Mouse (Mus musculus) hindbrain, postnatal 0 days (tissue): Measurements from ENCODE around the gene Foxi3. TPM values are rescaled to one million over a fixed set of nuclear protein-coding genes. Genes with fewer than 3 reads are reported as not detected.

Experiments used
- ATAC-seq: fragments of 200-750 bp; cut with Nextera tagmentation; 2 replicates; pipeline ENCODE4 v1.8.0; 2017; ENCODE audit warnings: mild to moderate bottlenecking, moderate TSS enrichment, moderate library complexity
- DNase-seq: peaks from one replicate; pipeline ENCODE4 v3.0.0-alpha.2; 2015; ENCODE audit warnings: low spot score
- H3K27ac ChIP-seq: fragments of 300-500 bp; sonication (generic); 2 replicates; pipeline ENCODE4 v1.5.1; 2014; ENCODE audit warnings: mild to moderate bottlenecking
- H3K27me3 ChIP-seq: fragments of 300-500 bp; sonication (generic); 2 replicates; pipeline ENCODE4 v1.6.1; 2014; ENCODE audit warnings: low read length, mixed read lengths; ENCODE audit not compliant: insufficient read depth
- H3K36me3 ChIP-seq: fragments of 300-500 bp; sonication (generic); 2 replicates; pipeline ENCODE4 v1.6.1; 2014; ENCODE audit warnings: low read length, mixed read lengths; ENCODE audit not compliant: insufficient read depth
- H3K4me1 ChIP-seq: fragments of 300-500 bp; sonication (generic); 2 replicates; pipeline ENCODE4 v1.6.1; 2014; ENCODE audit warnings: antibody characterized with exemption, low read length, mixed read lengths; ENCODE audit not compliant: insufficient read depth
- H3K4me2 ChIP-seq: fragments of 300-500 bp; sonication (generic); 2 replicates; pipeline ENCODE4 v1.6.1; 2014; ENCODE audit warnings: low read depth, mild to moderate bottlenecking, low read length, moderate library complexity, mixed read lengths
- H3K4me3 ChIP-seq: fragments of 300-500 bp; sonication (generic); 2 replicates; pipeline ENCODE4 v1.5.1; 2014; ENCODE audit warnings: low read length
- H3K9ac ChIP-seq: fragments of 300-500 bp; sonication (generic); replicated peaks from 2 replicates; pipeline ENCODE4 v1.6.1; 2014; ENCODE audit warnings: mild to moderate bottlenecking, low read length, moderate library complexity, mixed read lengths
- H3K9me3 ChIP-seq: fragments of 300-500 bp; sonication (generic); 2 replicates; pipeline ENCODE4 v1.6.1; 2016; ENCODE audit warnings: low read length, mixed read lengths
- CTCF ChIP-seq: IDR thresholded peaks from 2 replicates; pipeline ENCODE4 v1.5.1; 2016; ENCODE audit warnings: antibody characterized with exemption, control low read depth, low read depth
- WGBS: fragments of 180-500 bp; shearing (Covaris S2); extraction: QIAGEN DNeasy Blood & Tissue Kit; methylation state at CpG from one replicate; pipeline ENCODE4 v1.1.7; 2014; 5-methylcytosine and 5-hydroxymethylcytosine counted together
- polyA plus RNA-seq: library from polyadenylated mRNA; unstranded; fragments of >200 nt; fragmentation: Nextera tagmentation; extraction: Ambion mirVana; gene quantifications from 2 replicates; pipeline ENCODE4 v1.2.1, GENCODE M21; 2015
- total RNA-seq: library from RNA; depleted of rRNA; stranded (reverse); fragments of >200 nt; gene quantifications from 2 replicates; pipeline ENCODE4 v1.2.3, GENCODE M21; 2014; rRNA removed

Foxi3 gene
- total RNA-seq (not detected in 2 replicates), polyA plus RNA-seq (not detected in 2 replicates)

DNA sequence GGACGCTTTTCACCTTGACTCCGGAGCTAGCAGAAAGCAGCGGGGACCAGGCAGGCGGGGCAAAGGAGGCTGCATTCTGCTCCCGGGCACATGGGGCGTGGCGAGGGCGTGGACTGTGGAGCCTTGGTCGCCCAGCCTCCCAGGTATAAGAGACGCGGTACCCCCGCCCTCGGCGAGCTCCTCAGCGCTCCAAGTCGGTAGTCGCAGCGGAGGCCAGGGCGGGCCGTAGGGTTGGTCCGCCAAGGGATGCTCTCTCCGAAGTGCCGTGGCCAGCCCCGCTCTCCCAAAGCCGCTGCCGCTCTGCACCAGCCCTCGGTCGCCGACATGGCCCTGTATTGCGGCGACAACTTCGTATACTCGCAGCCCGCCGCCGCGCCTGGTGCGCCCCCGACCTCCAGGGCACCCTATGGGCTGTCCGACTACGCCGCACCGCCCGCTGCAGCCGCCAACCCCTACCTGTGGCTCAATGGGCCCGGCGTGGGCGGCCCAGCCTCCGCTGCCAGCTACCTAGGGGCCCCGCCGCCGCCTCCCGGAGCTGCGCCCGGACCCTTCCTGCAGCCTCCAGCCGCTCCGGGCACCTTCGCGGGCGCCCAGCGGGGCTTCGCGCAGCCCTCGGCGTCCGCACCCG lies at the start of gene Foxi3:
Foxi3 (plus strand) TSS at position 247 of the 628 bp plus-strand sequence.
- Histone ChIP-seq H3K9ac (0 out of 2 replicates have a peak within 1 kb of the TSS, but pooled peaks have one; percentile 9), H3K4me3 (peak within 1 kb of the TSS; percentile 39), H3K4me1 (peaks cover 5% of the 10 kb centered on the region; the same call in 1 of the 2 replicates), H3K27ac (no peak within 1 kb of the TSS), H3K9me3 (no peaks in the 10 kb centered on the region), H3K36me3 (no peaks in the 10 kb centered on the region), H3K27me3 (peaks cover 51% of the 10 kb centered on the region), H3K4me2 (peak within 1 kb of the TSS; percentile 84)
- WGBS = under 1% methylated on average over 52 of the region's 67 CpGs
- ATAC-seq (peak; percentile 54), DNase-seq (no peak)
- no peak for TF ChIP-seq CTCF

GRCm38 (mm10) chr6:70909572-70909971 lies 46.8 kb upstream of the Foxi3 start:
- 83% methylated on average over 7 of the region's 7 CpGs for WGBS
- no peaks in the 10 kb centered on the region for H3K9me3 ChIP-seq
- ATAC-seq (no peak), DNase-seq (no peak)
- peaks cover 10% of the 10 kb centered on the region; the same call in 1 of the 2 replicates for H3K36me3 ChIP-seq
- no peaks in the 10 kb centered on the region for H3K27me3 ChIP-seq
- no peaks in the 10 kb centered on the region for H3K4me1 ChIP-seq
- no peak overlapping the region for H3K4me3 ChIP-seq
- no peak overlapping the region for H3K4me2 ChIP-seq
- no peak overlapping the region for H3K27ac ChIP-seq
- H3K9ac ChIP-seq = no peak overlapping the region
- no peak for TF ChIP-seq CTCF

GRCm38 (mm10) chr6:70910285-70910684 lies 46.0 kb upstream of the Foxi3 start:
- H3K27ac ChIP-seq = no peak overlapping the region
- WGBS = 74% methylated on average over 4 of the region's 4 CpGs
- peaks cover 8% of the 10 kb centered on the region; the same call in 1 of the 2 replicates for H3K36me3 ChIP-seq
- no peak overlapping the region for H3K4me3 ChIP-seq
- no peak overlapping the region for H3K4me2 ChIP-seq
- H3K27me3 ChIP-seq = no peaks in the 10 kb centered on the region
- no peak for TF ChIP-seq CTCF
- H3K4me1 ChIP-seq = no peaks in the 10 kb centered on the region
- no peaks in the 10 kb centered on the region for H3K9me3 ChIP-seq
- no peak for DNase-seq
- no peak overlapping the region for H3K9ac ChIP-seq
- no peak for ATAC-seq

DNA sequence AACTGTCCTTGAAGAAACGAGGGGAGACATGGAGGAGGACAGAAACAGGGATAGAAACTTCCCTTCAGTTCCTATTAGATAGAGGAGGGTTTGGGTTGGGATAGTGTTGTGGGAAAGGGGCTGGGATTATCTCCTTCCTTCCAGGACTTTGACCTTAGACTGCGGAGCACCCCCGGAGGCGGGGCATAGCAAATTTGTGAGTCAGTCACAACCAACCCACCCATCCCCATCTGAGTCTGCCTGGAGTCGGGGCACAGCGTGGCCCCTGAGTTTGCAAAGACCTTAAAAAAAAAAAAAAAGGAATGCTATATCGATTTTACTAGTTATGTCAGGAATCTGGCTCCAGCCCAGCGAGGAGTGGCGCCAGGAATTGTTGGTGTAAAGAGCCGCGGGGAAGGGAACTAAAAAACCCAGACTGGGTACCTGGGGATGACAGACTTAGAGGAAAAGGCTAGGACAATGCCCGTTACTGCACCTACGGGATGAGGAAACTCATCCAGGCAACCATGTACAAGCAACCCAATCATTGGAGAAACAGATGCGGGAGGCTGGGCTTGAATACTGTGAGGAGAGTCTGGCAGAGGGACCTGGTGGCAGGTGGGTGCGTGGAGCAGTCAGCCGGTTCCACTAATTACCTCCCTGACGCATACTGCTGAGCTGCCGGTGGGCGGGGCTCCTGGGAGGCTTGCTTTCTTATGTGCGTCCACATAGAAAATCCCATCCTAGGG lies 44.5 kb upstream of the Foxi3 start:
- Histone ChIP-seq H3K9me3 (no peaks in the 10 kb centered on the region), H3K4me1 (no peaks in the 10 kb centered on the region), H3K27me3 (no peaks in the 10 kb centered on the region), H3K4me2 (peak overlapping the region; percentile 49), H3K27ac (no peak overlapping the region), H3K36me3 (no peaks in the 10 kb centered on the region), H3K9ac (no peak overlapping the region), H3K4me3 (peak overlapping the region; percentile 20)
- TF ChIP-seq CTCF = no peak
- ATAC-seq = peak; percentile 85
- peak; percentile 59 for DNase-seq
- 11% methylated on average over 20 of the region's 20 CpGs for WGBS

DNA sequence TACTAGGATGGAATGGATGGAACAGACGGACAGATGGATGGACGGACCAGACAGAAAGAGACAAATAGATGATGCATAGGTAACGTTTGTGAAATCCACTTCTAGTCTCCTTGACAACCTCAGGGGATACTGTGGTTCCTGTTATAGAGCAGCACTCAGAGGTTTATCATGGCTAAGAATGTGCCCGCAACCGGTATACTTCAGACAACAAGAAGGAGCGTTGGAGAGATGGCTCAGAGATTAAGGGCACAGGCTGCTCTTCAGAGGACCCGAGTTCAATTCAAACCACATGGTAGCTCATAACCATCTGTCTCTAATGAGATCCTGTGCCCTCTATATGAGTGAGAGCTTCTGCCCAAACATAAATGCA lies 44.0 kb upstream of the Foxi3 start:
- no peaks in the 10 kb centered on the region for H3K9me3 ChIP-seq
- TF ChIP-seq CTCF = no peak
- H3K4me3 ChIP-seq = peak overlapping the region; percentile 20; the same call in 1 of the 2 replicates
- 53% methylated on average over 7 of the region's 7 CpGs for WGBS
- peak; percentile 62 for ATAC-seq
- no peaks in the 10 kb centered on the region for H3K4me1 ChIP-seq
- H3K4me2 ChIP-seq = peak overlapping the region; percentile 49
- H3K36me3 ChIP-seq = no peaks in the 10 kb centered on the region
- H3K27ac ChIP-seq = no peak overlapping the region
- no peaks in the 10 kb centered on the region for H3K27me3 ChIP-seq
- DNase-seq = no peak
- H3K9ac ChIP-seq = no peak overlapping the region

DNA sequence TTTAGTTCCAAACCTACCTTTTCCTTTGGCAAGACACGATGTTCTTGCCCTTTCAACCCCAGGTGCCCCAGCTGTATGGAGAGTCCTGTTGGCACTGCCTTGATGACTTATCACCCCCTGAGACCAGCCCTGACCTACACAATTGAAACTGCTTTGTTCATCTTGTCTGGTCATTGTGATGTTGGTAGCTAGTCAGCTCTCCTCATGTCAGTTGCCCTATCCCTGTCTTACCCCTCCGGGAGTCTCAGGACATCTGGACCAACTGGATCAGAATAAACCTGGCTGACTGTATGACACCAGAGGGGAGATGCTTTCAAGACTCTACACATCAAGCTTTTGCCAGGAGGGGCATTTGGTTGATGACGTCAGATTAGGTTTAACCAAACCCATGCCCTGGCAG lies 37.5 kb upstream of the Foxi3 start, which contains the start of gene Tex37:
Tex37 (minus strand) TSS at position 101 of the 400 bp plus-strand sequence.
- Histone ChIP-seq H3K27me3 (no peaks in the 10 kb centered on the region), H3K4me1 (no peaks in the 10 kb centered on the region), H3K4me2 (no peak within 1 kb of the TSS), H3K27ac (no peak within 1 kb of the TSS), H3K9ac (no peak within 1 kb of the TSS), H3K4me3 (no peak within 1 kb of the TSS), H3K9me3 (no peaks in the 10 kb centered on the region), H3K36me3 (no peaks in the 10 kb centered on the region)
- 83% methylated on average over 3 of the region's 3 CpGs for WGBS
- DNase-seq = no peak
- no peak for TF ChIP-seq CTCF
- ATAC-seq = no peak
